Mouse (Mus musculus) liver, embryonic 11.5 days (tissue): ENCODE results near the gene Ntm. TPM values are rescaled to one million over a fixed set of nuclear protein-coding genes. Genes with fewer than 3 reads are reported as not detected.

Experiments used
- ATAC-seq: fragments of 200-750 bp; cut with Nextera tagmentation; replicated peaks from 2 replicates; pipeline ENCODE4 v1.8.0; 2017; ENCODE audit warnings: moderate number of reproducible peaks, mild to moderate bottlenecking, moderate TSS enrichment, moderate library complexity; ENCODE audit not compliant: low FRiP score
- DNase-seq: peaks from one replicate; pipeline ENCODE4 v3.0.0-alpha.2; 2017; ENCODE audit warnings: low spot score
- H3K27ac ChIP-seq: fragments of 300-500 bp; sonication (generic); 2 replicates; pipeline ENCODE4 v1.5.1; 2014; ENCODE audit warnings: mild to moderate bottlenecking, low read depth, low read length, control low read depth
- H3K27me3 ChIP-seq: fragments of 300-500 bp; sonication (generic); replicated peaks from 2 replicates; pipeline ENCODE4 v1.6.1; 2014; ENCODE audit warnings: low read length, mixed read lengths; ENCODE audit not compliant: control insufficient read depth, insufficient read depth
- H3K36me3 ChIP-seq: fragments of 300-500 bp; sonication (generic); 2 replicates; pipeline ENCODE4 v1.6.1; 2014; ENCODE audit warnings: mild to moderate bottlenecking, low read length, moderate library complexity, mixed read lengths; ENCODE audit not compliant: control insufficient read depth, insufficient read depth
- H3K4me1 ChIP-seq: fragments of 300-500 bp; sonication (generic); replicated peaks from 2 replicates; pipeline ENCODE4 v1.6.1; 2014; ENCODE audit warnings: low read length, mixed read lengths; ENCODE audit not compliant: control insufficient read depth, insufficient read depth
- H3K4me2 ChIP-seq: fragments of 300-500 bp; sonication (generic); 2 replicates; pipeline ENCODE4 v1.6.1; 2014; ENCODE audit warnings: mild to moderate bottlenecking, control low read depth, moderate library complexity
- H3K4me3 ChIP-seq: fragments of 300-500 bp; sonication (generic); 2 replicates; pipeline ENCODE4 v1.5.1; 2014; ENCODE audit warnings: low read depth, low read length, control low read depth
- H3K9ac ChIP-seq: fragments of 300-500 bp; sonication (generic); 2 replicates; pipeline ENCODE4 v1.6.1; 2014; ENCODE audit warnings: low read depth, low read length, control low read depth
- H3K9me3 ChIP-seq: fragments of 300-500 bp; sonication (generic); 2 replicates; pipeline ENCODE4 v1.6.1; 2016; ENCODE audit warnings: low read length, inconsistent platforms, mixed read lengths; ENCODE audit not compliant: control insufficient read depth
- WGBS: fragments of 180-500 bp; shearing (Covaris S2); extraction: QIAGEN DNeasy Blood & Tissue Kit; methylation state at CpG from one replicate; pipeline ENCODE4 v1.1.7; 2014; 5-methylcytosine and 5-hydroxymethylcytosine counted together
- polyA plus RNA-seq: library from polyadenylated mRNA; unstranded; fragments of >200 nt; fragmentation: Nextera tagmentation; extraction: Ambion mirVana; gene quantifications from 2 replicates; pipeline ENCODE4 v1.2.1, GENCODE M21; 2014

Ntm gene
- polyA plus RNA-seq, 1 experiment from 2014 or later: 4.4 TPM

- Histone ChIP-seq H3K4me1 (no peaks in the 10 kb centered on the region), H3K27ac (no peak overlapping the region), H3K36me3 (no peaks in the 10 kb centered on the region), H3K4me2 (no peak overlapping the region), H3K9ac (no peak overlapping the region), H3K27me3 (no peaks in the 10 kb centered on the region), H3K4me3 (no peak overlapping the region), H3K9me3 (no peaks in the 10 kb centered on the region)
- 78% methylated on average over 7 of the region's 7 CpGs for WGBS
- ATAC-seq (no peak), DNase-seq (no peak)
These were observed 305.0 kb downstream of the Ntm start for GRCm38 (mm10) chr9:29657761-29658465.

- DNase-seq (no peak), ATAC-seq (no peak)
- H3K4me2 ChIP-seq: no peak overlapping the region
- H3K27ac ChIP-seq: no peak overlapping the region
- no peak overlapping the region for H3K4me3 ChIP-seq
- H3K9ac ChIP-seq: no peak overlapping the region
- H3K36me3 ChIP-seq: no peaks in the 10 kb centered on the region
- no peaks in the 10 kb centered on the region for H3K4me1 ChIP-seq
- 10% methylated on average over 6 of the region's 6 CpGs for WGBS
- H3K9me3 ChIP-seq: no peaks in the 10 kb centered on the region
- no peaks in the 10 kb centered on the region for H3K27me3 ChIP-seq
These were observed 308.1 kb downstream of the Ntm start for GRCm38 (mm10) chr9:29654885-29655284.

GRCm38 (mm10) chr9:29653678-29654235 is 309.2 kb downstream of the Ntm start:
- H3K27ac ChIP-seq: no peak overlapping the region
- no peaks in the 10 kb centered on the region for H3K36me3 ChIP-seq
- no peak overlapping the region for H3K9ac ChIP-seq
- H3K4me1 ChIP-seq: no peaks in the 10 kb centered on the region
- ATAC-seq (no peak), DNase-seq (no peak)
- no peaks in the 10 kb centered on the region for H3K9me3 ChIP-seq
- no peak overlapping the region for H3K4me3 ChIP-seq
- no peaks in the 10 kb centered on the region for H3K27me3 ChIP-seq
- H3K4me2 ChIP-seq: no peak overlapping the region
- 74% methylated on average over 14 of the region's 14 CpGs for WGBS

DNA sequence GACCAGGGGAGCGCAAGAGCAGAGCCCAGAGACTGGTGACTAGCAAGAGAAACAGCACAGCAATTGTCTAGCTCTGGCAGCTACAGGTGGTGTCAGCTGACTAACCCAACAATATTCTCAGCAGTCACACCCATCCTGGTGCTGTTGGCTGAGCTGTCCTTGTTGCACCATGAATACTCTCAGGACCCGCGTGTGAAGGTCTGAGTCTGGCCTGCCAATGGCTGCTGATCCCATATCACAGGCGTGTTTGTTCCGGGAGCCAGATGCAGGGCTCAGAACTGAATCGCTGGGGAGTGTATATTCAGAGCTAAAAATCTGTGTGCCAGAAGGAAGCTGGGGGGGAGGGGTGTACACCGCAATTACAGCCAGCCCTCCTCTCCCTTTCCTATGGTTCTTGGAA is 310.1 kb downstream of the Ntm start:
- H3K27ac ChIP-seq: no peak overlapping the region
- H3K27me3 ChIP-seq: no peaks in the 10 kb centered on the region
- H3K9me3 ChIP-seq: no peaks in the 10 kb centered on the region
- H3K4me2 ChIP-seq: no peak overlapping the region
- H3K4me1 ChIP-seq: no peaks in the 10 kb centered on the region
- 72% methylated on average over 7 of the region's 7 CpGs for WGBS
- no peak overlapping the region for H3K4me3 ChIP-seq
- DNase-seq (no peak), ATAC-seq (no peak)
- H3K9ac ChIP-seq: no peak overlapping the region
- H3K36me3 ChIP-seq: no peaks in the 10 kb centered on the region

DNA sequence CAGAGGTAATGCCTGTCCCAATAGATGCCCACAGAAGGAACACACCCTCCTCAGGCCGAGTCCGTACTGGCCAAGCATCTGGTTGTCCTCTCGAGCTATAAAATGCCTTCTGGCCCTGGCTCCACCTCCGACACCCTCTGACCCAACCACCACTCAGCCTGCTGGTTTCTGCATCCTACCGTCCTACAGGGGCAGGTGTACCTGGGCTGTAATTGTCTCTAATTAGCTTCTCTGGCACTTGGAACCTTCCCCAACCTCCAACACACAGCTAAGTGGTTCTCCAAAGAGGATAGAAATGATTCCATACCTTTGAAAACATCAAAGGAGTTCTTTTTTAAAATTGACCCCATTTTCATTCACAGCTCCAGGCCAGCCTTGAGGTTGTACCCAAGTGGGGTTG is 311.1 kb downstream of the Ntm start:
- no peak overlapping the region for H3K27ac ChIP-seq
- no peak for DNase-seq
- H3K4me3 ChIP-seq: no peak overlapping the region
- no peaks in the 10 kb centered on the region for H3K27me3 ChIP-seq
- no peak for ATAC-seq
- no peaks in the 10 kb centered on the region for H3K4me1 ChIP-seq
- H3K9ac ChIP-seq: no peak overlapping the region
- no peaks in the 10 kb centered on the region for H3K36me3 ChIP-seq
- H3K4me2 ChIP-seq: no peak overlapping the region
- WGBS: 58% methylated on average over 5 of the region's 5 CpGs
- no peaks in the 10 kb centered on the region for H3K9me3 ChIP-seq

GRCm38 (mm10) chr9:29651226-29651625 is 311.7 kb downstream of the Ntm start:
- no peaks in the 10 kb centered on the region for H3K36me3 ChIP-seq
- H3K4me1 ChIP-seq: no peaks in the 10 kb centered on the region
- H3K4me2 ChIP-seq: no peak overlapping the region
- H3K27me3 ChIP-seq: no peaks in the 10 kb centered on the region
- no peak overlapping the region for H3K4me3 ChIP-seq
- WGBS: 65% methylated on average over 4 of the region's 4 CpGs
- no peak overlapping the region for H3K9ac ChIP-seq
- H3K9me3 ChIP-seq: no peaks in the 10 kb centered on the region
- DNase-seq (no peak), ATAC-seq (no peak)
- no peak overlapping the region for H3K27ac ChIP-seq

DNA sequence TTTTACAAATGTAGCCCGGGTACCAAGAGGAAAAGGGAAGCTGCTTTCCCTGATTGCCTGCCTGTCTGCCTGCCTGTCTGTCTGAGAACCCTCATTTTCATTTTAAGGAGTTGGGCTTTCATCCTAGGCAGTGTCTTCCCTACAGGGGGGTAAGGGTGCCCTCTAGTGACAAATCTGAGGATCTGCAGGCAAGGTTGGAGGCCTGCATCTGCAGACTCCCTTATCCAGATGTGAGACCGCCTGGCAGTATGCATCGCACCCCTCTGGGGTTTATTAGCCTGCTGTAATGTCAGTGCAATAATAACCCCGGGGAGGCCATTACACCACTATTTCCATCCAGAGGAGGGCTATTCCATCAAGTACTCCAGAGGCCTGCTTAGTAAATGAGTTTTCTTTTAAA is 312.3 kb downstream of the Ntm start:
- no peaks in the 10 kb centered on the region for H3K27me3 ChIP-seq
- WGBS: 27% methylated on average over 4 of the region's 4 CpGs
- no peak for DNase-seq
- no peaks in the 10 kb centered on the region for H3K36me3 ChIP-seq
- H3K9me3 ChIP-seq: no peaks in the 10 kb centered on the region
- H3K4me1 ChIP-seq: no peaks in the 10 kb centered on the region
- no peak overlapping the region for H3K4me3 ChIP-seq
- no peak overlapping the region for H3K27ac ChIP-seq
- H3K4me2 ChIP-seq: no peak overlapping the region
- ATAC-seq: no peak
- H3K9ac ChIP-seq: no peak overlapping the region

GRCm38 (mm10) chr9:29650266-29650665 is 312.7 kb downstream of the Ntm start:
- ATAC-seq (no peak), DNase-seq (no peak)
- H3K4me3 ChIP-seq: no peak overlapping the region
- no peak overlapping the region for H3K9ac ChIP-seq
- H3K36me3 ChIP-seq: no peaks in the 10 kb centered on the region
- H3K27me3 ChIP-seq: no peaks in the 10 kb centered on the region
- H3K4me1 ChIP-seq: no peaks in the 10 kb centered on the region
- WGBS: 73% methylated on average over 5 of the region's 5 CpGs
- no peaks in the 10 kb centered on the region for H3K9me3 ChIP-seq
- H3K4me2 ChIP-seq: no peak overlapping the region
- no peak overlapping the region for H3K27ac ChIP-seq

DNA sequence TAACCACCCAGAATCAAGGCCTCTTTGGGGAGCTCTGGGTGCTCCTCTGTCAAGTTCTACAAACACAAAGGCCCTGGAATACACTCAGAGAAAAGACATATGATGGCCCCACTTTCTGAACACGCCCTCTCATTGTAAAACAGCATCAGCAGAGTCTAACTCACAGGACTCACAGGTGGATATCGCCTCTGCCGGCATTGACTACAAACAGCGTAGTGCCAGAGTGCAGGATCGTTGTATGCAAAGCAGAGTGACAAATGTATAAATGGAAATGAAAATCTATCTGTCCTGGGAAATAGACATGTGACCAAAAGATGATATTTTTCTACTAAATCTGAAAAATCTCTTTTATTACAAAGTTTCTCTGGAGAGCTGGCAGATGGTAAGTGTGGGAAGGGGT is 314.7 kb downstream of the Ntm start:
- Histone ChIP-seq H3K4me2 (no peak overlapping the region), H3K4me1 (no peaks in the 10 kb centered on the region), H3K9me3 (no peaks in the 10 kb centered on the region), H3K4me3 (no peak overlapping the region), H3K9ac (no peak overlapping the region), H3K27me3 (no peaks in the 10 kb centered on the region), H3K27ac (no peak overlapping the region), H3K36me3 (no peaks in the 10 kb centered on the region)
- ATAC-seq (no peak), DNase-seq (no peak)
- 83% methylated on average over 5 of the region's 5 CpGs for WGBS
